Mouse (Mus musculus) ovary, postnatal 14 days (tissue): ENCODE measurements around the gene Ptk7.

Experiments used
- DNase-seq: peaks from one replicate; pipeline ENCODE4 v3.0.0; 2022; ENCODE audit warnings: low spot score

The Ptk7 gene

DNA sequence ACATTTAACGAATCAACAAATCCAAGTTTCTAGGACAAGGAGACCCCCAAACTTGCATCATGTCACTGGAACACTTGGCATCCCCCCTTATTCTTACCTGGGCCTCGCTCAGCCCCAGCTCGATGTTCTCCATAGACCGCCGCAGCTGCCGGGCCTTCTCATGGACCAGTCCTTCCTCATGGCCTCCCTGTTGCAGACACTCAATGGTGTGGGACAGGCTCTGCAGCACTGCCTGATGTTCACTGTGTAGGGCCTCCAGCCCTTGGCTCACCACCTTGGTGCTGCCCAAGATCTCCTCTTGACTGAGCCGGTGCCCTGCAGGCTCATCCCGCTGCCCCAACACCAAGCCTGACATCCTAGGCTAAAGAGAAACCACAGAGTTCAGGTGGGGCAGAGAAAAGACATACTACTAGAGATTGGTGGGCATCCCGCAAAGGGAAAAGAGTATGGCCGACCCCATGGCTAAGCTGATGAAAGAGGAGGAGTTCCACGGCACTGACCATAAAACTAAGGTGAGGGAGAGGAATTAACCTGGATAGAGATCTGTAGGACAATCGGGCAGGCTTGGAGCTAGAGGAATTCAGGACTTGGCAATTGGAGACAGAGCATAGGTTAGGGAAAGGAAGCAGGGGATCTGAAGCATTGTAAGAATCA, 15.0 kb upstream of the Ptk7 start:
- DNase-seq, result no peak

DNA sequence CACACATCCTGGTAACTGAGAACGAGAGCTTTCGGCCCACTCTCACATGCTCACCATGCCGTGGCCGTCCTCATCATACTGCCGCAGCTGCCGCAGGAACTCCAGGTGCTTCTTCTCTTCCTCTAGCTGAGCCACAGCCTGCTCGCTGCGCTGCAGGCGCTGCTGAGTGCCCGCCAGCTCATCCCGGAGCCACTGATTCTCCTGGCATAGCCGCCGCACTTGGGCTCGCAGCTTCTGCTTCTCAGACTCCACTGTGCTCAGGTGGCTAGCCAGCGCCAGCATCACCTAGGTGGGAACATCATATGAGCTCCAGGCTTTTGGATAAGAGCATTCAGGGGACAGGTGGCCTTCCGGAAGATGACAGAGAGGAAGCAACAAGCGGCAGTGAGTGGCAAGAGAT, 12.8 kb upstream of the Ptk7 start:
- no peak for DNase-seq

- DNase-seq, result no peak
Measured at GRCm38 (mm10) chr17:46639929-46640328, 10.6 kb upstream of the Ptk7 start.

- DNase-seq, result peak; percentile 73
Measured at GRCm38 (mm10) chr17:46636831-46637523, 7.7 kb upstream of the Ptk7 start.

- peak; percentile 62 for DNase-seq
Measured at GRCm38 (mm10) chr17:46629685-46630441, 559 bp upstream of the Ptk7 start.

- DNase-seq, result peak; percentile 31
Measured at GRCm38 (mm10) chr17:46628471-46628790, 873 bp downstream of the Ptk7 start.

DNA sequence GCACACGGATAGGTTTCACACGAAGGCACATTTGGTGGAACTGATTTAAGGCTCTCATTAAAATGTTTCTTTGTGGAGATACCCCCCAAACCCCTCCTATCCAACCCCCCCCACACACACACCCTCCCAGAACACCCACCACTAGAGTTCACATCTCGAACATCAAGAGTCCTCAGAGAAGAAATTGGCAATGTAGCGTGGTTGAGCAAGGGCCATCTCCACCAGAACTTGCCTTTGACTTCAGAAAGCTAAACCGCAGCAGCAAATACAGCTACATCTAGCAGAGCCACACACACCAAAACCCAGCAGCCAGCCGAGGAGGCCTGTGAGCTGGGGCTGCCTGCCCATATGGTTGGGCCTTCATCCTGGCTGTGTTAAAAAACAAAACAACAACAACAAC, 1.9 kb downstream of the Ptk7 start:
- DNase-seq, result no peak

DNA sequence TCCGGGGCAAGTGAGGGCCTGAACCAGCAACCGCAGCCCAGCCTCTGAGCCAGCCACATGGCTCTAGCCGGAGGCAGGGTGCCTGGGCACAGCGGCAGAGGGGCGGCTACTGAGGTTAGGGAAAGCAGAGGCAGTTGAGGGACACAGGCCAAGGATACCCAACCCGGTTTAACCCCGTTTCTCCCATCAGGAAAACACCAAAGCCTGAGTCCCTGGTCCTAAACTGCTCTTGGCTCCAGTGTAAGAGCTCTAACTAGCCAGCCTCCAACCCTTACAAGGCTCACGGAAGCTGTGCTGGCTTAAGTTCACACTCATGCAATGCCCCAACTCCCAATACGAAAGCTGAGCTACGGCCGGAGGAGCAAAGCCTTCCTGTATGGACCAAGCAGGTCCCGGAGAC, 4.7 kb downstream of the Ptk7 start:
- no peak for DNase-seq

DNA sequence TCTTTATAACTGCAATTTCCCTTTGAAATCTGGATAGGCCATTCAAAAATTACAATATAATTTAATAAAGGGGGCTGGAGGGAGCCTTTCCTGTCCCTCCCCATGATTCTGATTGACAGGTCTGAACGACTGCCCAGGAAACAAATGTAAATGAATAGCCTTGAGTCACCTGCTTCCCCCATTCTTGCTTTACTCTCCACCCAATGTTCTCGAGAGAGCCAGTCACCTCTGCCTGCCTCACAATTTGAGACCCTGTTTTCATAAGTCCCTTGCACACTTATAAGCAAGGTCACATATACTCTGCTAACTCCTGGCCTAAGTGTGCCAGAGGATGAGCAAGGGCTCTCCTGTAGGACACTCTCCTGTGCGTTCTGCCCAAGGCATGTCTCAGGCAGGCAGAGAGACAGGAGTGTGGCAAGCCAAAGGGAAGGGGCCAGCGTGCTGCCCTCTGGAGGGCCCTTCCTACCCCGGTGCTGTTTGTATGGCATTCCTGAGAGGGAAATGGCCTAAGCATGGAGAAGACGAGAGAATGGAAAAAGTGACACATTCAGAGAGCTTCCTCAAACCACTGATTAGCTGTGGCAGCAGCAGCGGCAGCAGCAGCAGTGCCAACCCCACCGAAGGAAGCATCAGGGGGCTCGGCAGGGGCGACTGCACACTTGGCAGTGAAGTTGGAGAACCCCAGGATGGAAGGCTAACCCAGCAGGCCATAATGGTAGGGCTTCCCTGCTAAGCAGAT, 5.3 kb downstream of the Ptk7 start:
- DNase-seq, result no peak

GRCm38 (mm10) chr17:46622269-46622668, 7.0 kb downstream of the Ptk7 start:
- DNase-seq, result no peak

GRCm38 (mm10) chr17:46621324-46621723, 8.0 kb downstream of the Ptk7 start:
- peak; percentile 46 for DNase-seq

- DNase-seq, result no peak
Measured at GRCm38 (mm10) chr17:46619683-46620357, 9.5 kb downstream of the Ptk7 start.

DNA sequence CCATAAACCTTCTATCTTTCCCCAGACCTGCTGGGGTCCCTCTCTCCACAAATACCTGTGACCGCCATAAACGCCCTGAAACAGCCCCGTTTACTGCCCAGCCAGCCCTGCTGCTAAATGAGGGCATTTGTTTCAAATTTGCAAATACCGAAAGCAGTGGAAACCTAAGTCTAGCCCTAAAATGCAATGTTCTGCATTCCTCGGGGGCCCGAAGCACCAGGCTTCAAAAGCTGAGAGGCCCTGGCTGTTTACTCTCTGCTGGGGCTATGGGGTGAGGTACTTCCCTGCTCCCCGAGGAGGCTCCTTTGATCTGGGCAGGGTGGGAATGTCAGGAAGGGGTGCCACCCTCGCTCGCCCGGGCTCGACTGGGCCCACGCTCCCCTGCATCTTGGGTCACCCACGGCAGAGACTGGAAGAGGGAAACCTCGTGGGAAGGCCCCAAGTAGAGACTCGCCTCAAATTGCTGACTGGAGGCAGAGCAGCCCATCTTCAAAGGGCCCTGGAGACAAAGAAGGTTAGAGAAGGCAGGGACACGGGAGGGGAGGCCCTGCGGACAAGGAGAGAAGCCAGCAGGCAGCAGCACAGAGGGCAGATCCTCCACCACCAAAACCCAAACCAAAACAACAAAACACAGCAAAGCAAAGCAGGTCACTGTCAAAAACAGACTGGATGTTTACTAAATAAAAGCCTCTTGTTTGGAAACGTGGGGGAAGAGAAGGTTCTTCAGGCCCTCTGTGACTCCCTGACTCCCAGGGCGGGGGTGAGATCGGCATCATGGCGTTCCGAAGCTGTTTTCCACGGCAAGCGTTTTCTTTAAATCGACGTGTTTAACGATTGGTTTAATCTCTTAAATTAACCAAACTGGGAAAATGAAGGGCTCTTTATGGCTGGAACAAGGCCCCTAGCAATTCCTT, 10.3 kb downstream of the Ptk7 start:
- DNase-seq, result no peak

GRCm38 (mm10) chr17:46618394-46618768, 10.9 kb downstream of the Ptk7 start:
- no peak for DNase-seq

- no peak for DNase-seq
Measured at GRCm38 (mm10) chr17:46617799-46618198, 11.5 kb downstream of the Ptk7 start.

- no peak for DNase-seq
Measured at GRCm38 (mm10) chr17:46613229-46613628, 16.1 kb downstream of the Ptk7 start.

DNA sequence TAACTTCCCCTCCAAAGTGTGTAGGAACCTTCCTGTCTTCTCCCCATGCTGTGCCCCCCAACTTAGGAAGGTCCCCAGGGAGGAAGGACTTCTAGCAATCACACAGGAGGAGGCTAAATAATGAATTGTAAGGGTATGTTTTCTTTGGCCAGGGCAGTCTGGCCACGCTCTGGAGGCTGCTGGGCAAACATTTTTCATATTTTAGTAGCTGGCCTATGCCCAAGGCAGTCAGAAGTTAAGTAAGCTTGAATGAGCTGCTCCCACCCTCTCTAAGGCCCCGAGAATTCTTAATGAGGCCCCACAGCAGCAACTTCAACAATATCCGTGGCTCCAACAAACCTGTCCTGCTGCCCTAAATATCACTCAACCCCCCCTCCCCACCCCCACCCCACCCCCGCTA, 16.5 kb downstream of the Ptk7 start:
- DNase-seq, result no peak

DNA sequence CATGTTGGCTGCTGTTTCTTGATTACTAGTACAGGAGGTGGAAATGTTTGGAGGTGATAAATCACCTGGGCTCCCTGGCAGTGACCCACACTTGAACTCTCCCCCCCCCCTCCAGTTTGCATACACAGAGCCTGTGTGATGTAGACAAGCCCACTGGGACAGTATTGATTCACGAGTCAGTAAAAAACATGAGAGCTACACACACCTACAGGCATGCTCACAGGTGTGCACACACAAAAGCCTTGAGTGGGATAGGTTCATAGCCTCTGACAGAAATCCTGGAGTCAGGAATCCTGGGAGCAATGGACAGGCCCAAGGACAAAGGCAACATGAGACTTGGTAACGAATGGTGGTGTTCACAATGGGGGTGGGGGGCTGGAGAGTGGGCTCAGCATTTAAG, 17.1 kb downstream of the Ptk7 start:
- no peak for DNase-seq

- no peak for DNase-seq
Measured at GRCm38 (mm10) chr17:46611316-46611715, 18.0 kb downstream of the Ptk7 start.

- no peak for DNase-seq
Measured at GRCm38 (mm10) chr17:46609721-46610514, 19.4 kb downstream of the Ptk7 start.
